Mouse (Mus musculus): ENCODE data around the gene Tnn.

GRCm38 (mm10) chr1:160036996-160037521 lies 116.3 kb downstream of the Tnn start:
- no peak for TF ChIP-seq CTCF (IDR thresholded peaks at IDR 0.05; ENCODE audit: low read depth)
- no peak for TF ChIP-seq EP300 (IDR thresholded peaks at IDR 0.05; ENCODE audit: low read depth)

All from liver, postnatal 0 days (tissue).